Mouse (Mus musculus) limb, embryonic 12.5 days (tissue): ENCODE data around the gene Zfhx3. TPM values are rescaled to one million over a fixed set of nuclear protein-coding genes. Genes with fewer than 3 reads are reported as not detected.

ENCODE experiments used
- ATAC-seq: fragments of 200-750 bp; cut with Nextera tagmentation; 2 replicates; pipeline ENCODE4 v1.8.0; 2017; ENCODE audit warnings: low read depth, moderate TSS enrichment; ENCODE audit not compliant: insufficient number of reproducible peaks, insufficient read depth, low FRiP score, low TSS enrichment
- H3K27ac ChIP-seq: fragments of 300-500 bp; sonication (generic); 2 replicates; pipeline ENCODE4 v1.5.1; 2016; ENCODE audit warnings: mild to moderate bottlenecking, moderate library complexity
- H3K27me3 ChIP-seq: fragments of 300-500 bp; sonication (generic); 2 replicates; pipeline ENCODE4 v1.6.1; 2016; ENCODE audit warnings: mild to moderate bottlenecking, moderate library complexity
- H3K36me3 ChIP-seq: fragments of 300-500 bp; sonication (generic); 2 replicates; pipeline ENCODE4 v1.6.1; 2016; ENCODE audit warnings: mild to moderate bottlenecking, moderate library complexity
- H3K4me1 ChIP-seq: fragments of 300-500 bp; sonication (generic); replicated peaks from 2 replicates; pipeline ENCODE4 v1.6.1; 2016
- H3K4me2 ChIP-seq: fragments of 300-500 bp; sonication (generic); 2 replicates; pipeline ENCODE4 v1.6.1; 2016; ENCODE audit warnings: mild to moderate bottlenecking, moderate library complexity
- H3K4me3 ChIP-seq: fragments of 300-500 bp; sonication (generic); replicated peaks from 2 replicates; pipeline ENCODE4 v1.5.1; 2016; ENCODE audit warnings: mild to moderate bottlenecking
- H3K9ac ChIP-seq: fragments of 300-500 bp; sonication (generic); replicated peaks from 2 replicates; pipeline ENCODE4 v1.6.1; 2016; ENCODE audit warnings: mild to moderate bottlenecking, moderate library complexity
- H3K9me3 ChIP-seq: fragments of 300-500 bp; sonication (generic); 2 replicates; pipeline ENCODE4 v1.6.1; 2016; ENCODE audit warnings: mild to moderate bottlenecking, moderate library complexity
- WGBS: fragments of 180-500 bp; shearing (Covaris S2); methylation state at CpG from one replicate; pipeline ENCODE4 v1.1.7; 2016; 5-methylcytosine and 5-hydroxymethylcytosine counted together
- polyA plus RNA-seq: library from polyadenylated mRNA; unstranded; fragments of >200 nt; fragmentation: Nextera tagmentation; extraction: Ambion mirVana; gene quantifications from 2 replicates; pipeline ENCODE4 v1.2.1, GENCODE M21; 2016

Zfhx3 gene
- polyA plus RNA-seq, 1 experiment from 2014 or later: 53.0 TPM

- H3K27ac ChIP-seq: no peak overlapping the region
- H3K4me2 ChIP-seq: no peak overlapping the region
- H3K27me3 ChIP-seq: no peaks in the 10 kb centered on the region
- H3K9me3 ChIP-seq: peaks cover 6% of the 10 kb centered on the region; the same call in 1 of the 2 replicates
- no peaks in the 10 kb centered on the region for H3K36me3 ChIP-seq
- 86% methylated on average over 3 of the region's 3 CpGs for WGBS
- no peak for ATAC-seq
- 0 out of 2 replicates have a peak, but pooled peaks cover 6% of the 10 kb centered on the region for H3K4me1 ChIP-seq
- no peak overlapping the region for H3K4me3 ChIP-seq
- no peak overlapping the region for H3K9ac ChIP-seq
Measured at GRCm38 (mm10) chr8:108186289-108186688, 243.8 kb downstream of the Zfhx3 start.

GRCm38 (mm10) chr8:108188044-108188443 is 245.6 kb downstream of the Zfhx3 start:
- H3K4me2 ChIP-seq: no peak overlapping the region
- H3K9ac ChIP-seq: no peak overlapping the region
- 85% methylated on average over 4 of the region's 4 CpGs for WGBS
- H3K27ac ChIP-seq: no peak overlapping the region
- no peak for ATAC-seq
- H3K27me3 ChIP-seq: no peaks in the 10 kb centered on the region
- no peaks in the 10 kb centered on the region for H3K36me3 ChIP-seq
- H3K4me3 ChIP-seq: no peak overlapping the region
- H3K4me1 ChIP-seq: 0 out of 2 replicates have a peak, but pooled peaks cover 3% of the 10 kb centered on the region
- H3K9me3 ChIP-seq: peaks cover 7% of the 10 kb centered on the region; the same call in 1 of the 2 replicates

- 37% methylated on average over 8 of the region's 8 CpGs for WGBS
- Histone ChIP-seq H3K4me2 (no peak overlapping the region), H3K27me3 (no peaks in the 10 kb centered on the region), H3K9me3 (peaks cover 7% of the 10 kb centered on the region; the same call in 1 of the 2 replicates), H3K4me3 (no peak overlapping the region), H3K4me1 (0 out of 2 replicates have a peak, but pooled peaks cover 9% of the 10 kb centered on the region), H3K9ac (no peak overlapping the region), H3K36me3 (no peaks in the 10 kb centered on the region), H3K27ac (peak overlapping the region; percentile 17; the same call in 1 of the 2 replicates)
- 0 out of 2 replicates have a peak, but pooled peaks have one; percentile 56 for ATAC-seq
Measured at GRCm38 (mm10) chr8:108194571-108194970, 252.1 kb downstream of the Zfhx3 start.

GRCm38 (mm10) chr8:108215026-108215425 is 272.6 kb downstream of the Zfhx3 start:
- Histone ChIP-seq H3K9me3 (no peaks in the 10 kb centered on the region), H3K4me3 (no peak overlapping the region), H3K4me1 (no peaks in the 10 kb centered on the region; the same call in 1 of the 2 replicates), H3K4me2 (no peak overlapping the region), H3K36me3 (no peaks in the 10 kb centered on the region), H3K27ac (no peak overlapping the region), H3K9ac (no peak overlapping the region), H3K27me3 (no peaks in the 10 kb centered on the region)
- 97% methylated on average over 3 of the region's 3 CpGs for WGBS
- no peak for ATAC-seq

- H3K4me1 ChIP-seq: no peaks in the 10 kb centered on the region; the same call in 1 of the 2 replicates
- no peaks in the 10 kb centered on the region for H3K9me3 ChIP-seq
- no peaks in the 10 kb centered on the region for H3K27me3 ChIP-seq
- ATAC-seq: no peak
- no peak overlapping the region for H3K4me3 ChIP-seq
- H3K36me3 ChIP-seq: no peaks in the 10 kb centered on the region
- H3K4me2 ChIP-seq: no peak overlapping the region
- no peak overlapping the region for H3K27ac ChIP-seq
- WGBS: 80% methylated on average over 13 of the region's 13 CpGs
- H3K9ac ChIP-seq: no peak overlapping the region
Measured at GRCm38 (mm10) chr8:108218171-108218840, 275.9 kb downstream of the Zfhx3 start.

- no peak overlapping the region for H3K4me3 ChIP-seq
- H3K9ac ChIP-seq: no peak overlapping the region
- ATAC-seq: no peak
- H3K4me1 ChIP-seq: no peaks in the 10 kb centered on the region; the same call in 1 of the 2 replicates
- no peak overlapping the region for H3K4me2 ChIP-seq
- no peak overlapping the region for H3K27ac ChIP-seq
- 70% methylated on average over 3 of the region's 3 CpGs for WGBS
- no peaks in the 10 kb centered on the region for H3K36me3 ChIP-seq
- 0 out of 2 replicates have a peak, but pooled peaks cover 2% of the 10 kb centered on the region for H3K9me3 ChIP-seq
- H3K27me3 ChIP-seq: no peaks in the 10 kb centered on the region
Measured at GRCm38 (mm10) chr8:108220511-108220910, 278.1 kb downstream of the Zfhx3 start.

- Histone ChIP-seq H3K27me3 (no peaks in the 10 kb centered on the region), H3K9ac (no peak overlapping the region), H3K36me3 (no peaks in the 10 kb centered on the region), H3K4me1 (no peaks in the 10 kb centered on the region; the same call in 1 of the 2 replicates), H3K4me2 (no peak overlapping the region), H3K4me3 (no peak overlapping the region), H3K27ac (no peak overlapping the region), H3K9me3 (peaks cover 8% of the 10 kb centered on the region; the same call in 1 of the 2 replicates)
- WGBS: 68% methylated on average over 2 of the region's 2 CpGs
- no peak for ATAC-seq
Measured at GRCm38 (mm10) chr8:108222091-108222490, 279.6 kb downstream of the Zfhx3 start.

- H3K27ac ChIP-seq: peak overlapping the region; percentile 5
- ATAC-seq: no peak
- WGBS: 34% methylated on average over 7 of the region's 7 CpGs
- H3K36me3 ChIP-seq: no peaks in the 10 kb centered on the region
- H3K4me1 ChIP-seq: peaks cover 38% of the 10 kb centered on the region
- no peak overlapping the region for H3K4me3 ChIP-seq
- 0 out of 2 replicates have a peak overlapping the region, but pooled peaks have one; percentile 18 for H3K9ac ChIP-seq
- H3K27me3 ChIP-seq: 0 out of 2 replicates have a peak, but pooled peaks cover 3% of the 10 kb centered on the region
- no peak overlapping the region for H3K4me2 ChIP-seq
- no peaks in the 10 kb centered on the region for H3K9me3 ChIP-seq
Measured at GRCm38 (mm10) chr8:108232326-108232725, 289.9 kb downstream of the Zfhx3 start.

- ATAC-seq: no peak
- Histone ChIP-seq H3K4me3 (no peak overlapping the region), H3K27me3 (peaks cover 6% of the 10 kb centered on the region; the same call in 1 of the 2 replicates), H3K27ac (peak overlapping the region; percentile 56; the same call in 1 of the 2 replicates), H3K9ac (no peak overlapping the region), H3K9me3 (no peaks in the 10 kb centered on the region), H3K4me2 (no peak overlapping the region), H3K4me1 (peaks cover 38% of the 10 kb centered on the region), H3K36me3 (no peaks in the 10 kb centered on the region)
- WGBS: 49% methylated on average over 4 of the region's 4 CpGs
Measured at GRCm38 (mm10) chr8:108234481-108234880, 292.0 kb downstream of the Zfhx3 start.

- H3K27ac ChIP-seq: no peak overlapping the region
- no peak overlapping the region for H3K4me3 ChIP-seq
- no peak for ATAC-seq
- no peaks in the 10 kb centered on the region for H3K9me3 ChIP-seq
- WGBS: 76% methylated on average over 8 of the region's 8 CpGs
- peaks cover 9% of the 10 kb centered on the region; the same call in 1 of the 2 replicates for H3K27me3 ChIP-seq
- H3K4me2 ChIP-seq: no peak overlapping the region
- H3K4me1 ChIP-seq: peaks cover 40% of the 10 kb centered on the region
- no peaks in the 10 kb centered on the region for H3K36me3 ChIP-seq
- H3K9ac ChIP-seq: no peak overlapping the region
Measured at GRCm38 (mm10) chr8:108236715-108237114, 294.3 kb downstream of the Zfhx3 start.

- ATAC-seq: no peak
- Histone ChIP-seq H3K9me3 (no peaks in the 10 kb centered on the region), H3K4me3 (no peak overlapping the region), H3K9ac (no peak overlapping the region), H3K27me3 (peaks cover 9% of the 10 kb centered on the region; the same call in 1 of the 2 replicates), H3K4me1 (peaks cover 22% of the 10 kb centered on the region), H3K27ac (no peak overlapping the region), H3K4me2 (no peak overlapping the region), H3K36me3 (no peaks in the 10 kb centered on the region)
- WGBS: 92% methylated on average over 5 of the region's 5 CpGs
Measured at GRCm38 (mm10) chr8:108239531-108239930, 297.1 kb downstream of the Zfhx3 start.
